9 mouse cellular contexts compared by ENCODE assay signal in the genomic region with DNA sequence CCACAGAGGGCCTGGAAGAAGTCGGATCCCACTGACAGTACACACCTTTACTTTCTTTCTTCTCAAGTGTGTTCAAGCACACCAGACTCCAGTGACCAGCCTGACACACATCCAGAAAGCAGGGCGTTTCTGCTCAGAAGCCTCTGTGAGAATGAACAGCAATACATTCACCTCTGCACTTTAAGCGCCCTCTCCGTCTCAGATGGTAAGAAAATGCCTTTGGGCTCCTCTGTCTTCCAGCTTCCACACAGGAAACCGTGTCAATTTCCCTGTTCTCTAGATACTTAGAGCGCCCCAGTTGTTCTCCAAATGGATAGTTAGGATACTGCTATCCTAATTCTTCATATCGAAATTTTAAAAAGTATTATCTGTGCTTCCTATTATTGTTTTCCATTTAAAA. TPM values are rescaled to one million over a fixed set of nuclear protein-coding genes. Genes with fewer than 3 reads are reported as not detected.
A peak's percentile ranks its signal among the peaks of the same experiment; 100 is the strongest.
DNase-seq lines count a peak whose midpoint lies in the region; ATAC-seq lines count a peak whose summit lies in the region.
"Had no signal": no experiment of that assay in that cellular context is flagged by ENCODE, and none has a peak within 500 bp of the region (broad histone marks: within the 10 kb centered on the region; RNA-seq: fewer than 3 reads in every experiment).

No protein-coding gene starts in this region.

- H3K27ac ChIP-seq in heart, embryonic 12.5 days (ENCODE audit: poor library complexity, severe bottlenecking), result no peak overlapping the region
- H3K27ac ChIP-seq in hindbrain, embryonic 10.5 days, result no peak overlapping the region
- no peak overlapping the region for H3K27ac ChIP-seq in midbrain, embryonic 11.5 days (ENCODE audit: low read depth, low read length)

- no peak for DNase-seq in heart, adult 11 months
- DNase-seq in adipocyte (ENCODE audit: low spot score), result peak; percentile 31
- DNase-seq in hindbrain, embryonic 10.5 days (ENCODE audit: low spot score), result no peak
- peak; percentile 88 for DNase-seq in midbrain, embryonic 11.5 days (ENCODE audit: low spot score, missing footprints)
- no peak for DNase-seq in urinary bladder, postnatal 14 days (ENCODE audit: low spot score)
- no peak for DNase-seq in cerebellum, postnatal 4 days (ENCODE audit: low spot score in 2 of 2)
- no peak for DNase-seq in layer of hippocampus, adult 11-12 months (ENCODE audit: low spot score)
- DNase-seq: cerebellum, adult 18-20 months had no signal

- peak overlapping the region; percentile 37 for H3K4me3 ChIP-seq in heart, embryonic 12.5 days
- peak overlapping the region; percentile 94 for H3K4me3 ChIP-seq in hindbrain, embryonic 10.5 days
- H3K4me3 ChIP-seq in midbrain, embryonic 11.5 days (ENCODE audit: low read depth, low read length), result peak overlapping the region; percentile 35

- peaks cover 10% of the 10 kb centered on the region; the same call in 1 of the 2 replicates for H3K36me3 ChIP-seq in heart, embryonic 12.5 days
- H3K36me3 ChIP-seq in hindbrain, embryonic 10.5 days, result peaks cover 22% of the 10 kb centered on the region
- H3K36me3 ChIP-seq in midbrain, embryonic 11.5 days (ENCODE audit: control insufficient read depth, insufficient read depth, low read length), result no peaks in the 10 kb centered on the region

- peak overlapping the region; percentile 67 for H3K4me2 ChIP-seq in heart, embryonic 12.5 days
- H3K4me2 ChIP-seq in midbrain, embryonic 11.5 days, result peak overlapping the region; percentile 53

- peaks cover 21% of the 10 kb centered on the region for H3K4me1 ChIP-seq in heart, embryonic 12.5 days (replicated peaks)
- peaks cover 43% of the 10 kb centered on the region for H3K4me1 ChIP-seq in hindbrain, embryonic 10.5 days (replicated peaks)
- peaks cover 17% of the 10 kb centered on the region for H3K4me1 ChIP-seq in midbrain, embryonic 11.5 days (ENCODE audit: control insufficient read depth, insufficient read depth, low read length)

- no peaks in the 10 kb centered on the region for H3K9me3 ChIP-seq in heart, embryonic 12.5 days (replicated peaks)
- H3K9me3 ChIP-seq in hindbrain, embryonic 10.5 days, result no peaks in the 10 kb centered on the region
- H3K9me3 ChIP-seq in midbrain, embryonic 11.5 days (ENCODE audit: control insufficient read depth, low read length), result no peaks in the 10 kb centered on the region

- H3K9ac ChIP-seq in heart, embryonic 12.5 days, result peak overlapping the region; percentile 55; the same call in 1 of the 2 replicates
- H3K9ac ChIP-seq in midbrain, embryonic 11.5 days (ENCODE audit: low read length), result peak overlapping the region; percentile 58

- no peaks in the 10 kb centered on the region for H3K27me3 ChIP-seq in heart, embryonic 12.5 days (replicated peaks)
- H3K27me3 ChIP-seq in hindbrain, embryonic 10.5 days (ENCODE audit: insufficient read depth, poor library complexity, severe bottlenecking), result peaks cover 14% of the 10 kb centered on the region
- no peaks in the 10 kb centered on the region; the same call in 1 of the 2 replicates for H3K27me3 ChIP-seq in midbrain, embryonic 11.5 days (ENCODE audit: control insufficient read depth, insufficient read depth, low read length)

- ATAC-seq in heart, embryonic 12.5 days (ENCODE audit: insufficient number of reproducible peaks, low FRiP score), result no peak
- no peak for ATAC-seq in midbrain, embryonic 11.5 days (ENCODE audit: low FRiP score)

- 30% methylated on average over 7 of the region's 7 CpGs for WGBS in heart, embryonic 12.5 days
- WGBS in hindbrain, embryonic 10.5 days, result 30% methylated on average over 7 of the region's 7 CpGs
- WGBS in midbrain, embryonic 11.5 days, result 29% methylated on average over 7 of the region's 7 CpGs

RNA-seq across cellular contexts. Expression of a gene that starts 2.2 kb away (rescaled TPM):
- polyA plus RNA-seq in heart, embryonic 12.5 days (2016; fragmentation: Nextera tagmentation; extraction: Ambion mirVana), result 11.9 and 13.2 TPM in 2 replicates
- polyA plus RNA-seq in hindbrain, embryonic 10.5 days (2016; fragmentation: Nextera tagmentation; extraction: Ambion mirVana), result 13.2 and 13.3 TPM in 2 replicates
- 32.7 and 35.3 TPM in 2 replicates for polyA plus RNA-seq in midbrain, embryonic 11.5 days (2014; fragmentation: Nextera tagmentation; extraction: Ambion mirVana)

Comparison
In these comparisons a context has a peak if more than half of its experiments do, and no peak if none do; other contexts are left out.
1. H3K4me3 ChIP-seq: peak in every context shown above with its lines; median percentile 94 in hindbrain, embryonic 10.5 days; 37 in heart, embryonic 12.5 days; 35 in midbrain, embryonic 11.5 days.
2. DNase-seq: peak in adipocyte (single experiment) and midbrain, embryonic 11.5 days (single experiment); none in heart, adult 11 months (single experiment), hindbrain, embryonic 10.5 days (single experiment), urinary bladder, postnatal 14 days (single experiment), cerebellum, postnatal 4 days (0 of 2) and layer of hippocampus, adult 11-12 months (single experiment).